Mouse (Mus musculus) right cerebral cortex, adult 2 months (tissue): ENCODE data around the gene Tmem132d.

Experiments
- DNase-seq, 2 experiments: peaks; one replicate each; pipeline ENCODE4 v3.0.0; 2021 to 2022; ENCODE audit warnings: low spot score in 2 of 2

Gene Tmem132d

DNA sequence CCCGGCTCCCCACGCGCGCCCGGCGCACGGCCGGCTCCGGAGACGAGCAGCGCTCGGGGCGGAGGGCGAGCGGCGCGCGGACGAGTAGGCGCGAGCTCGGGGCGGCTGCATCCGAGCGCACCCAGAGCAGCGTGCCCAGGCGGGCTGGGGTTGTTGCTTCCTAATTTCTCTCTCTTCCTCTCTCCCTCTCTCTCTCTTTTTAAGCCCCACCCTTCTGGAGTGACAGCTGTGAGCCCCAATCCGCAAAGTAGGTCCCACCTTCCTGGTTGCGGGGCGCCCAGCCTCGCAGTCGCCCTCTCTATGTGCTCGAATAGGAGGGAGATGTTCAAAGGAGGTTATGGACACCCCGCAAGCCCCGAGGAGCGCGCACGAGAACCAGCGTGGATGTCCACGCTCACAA, at the start of gene Tmem132d:
Gene Tmem132d, minus strand, starts transcription at position 162 of the 400 bp plus-strand sequence.
- DNase-seq = peak; percentile 80 to 82

DNA sequence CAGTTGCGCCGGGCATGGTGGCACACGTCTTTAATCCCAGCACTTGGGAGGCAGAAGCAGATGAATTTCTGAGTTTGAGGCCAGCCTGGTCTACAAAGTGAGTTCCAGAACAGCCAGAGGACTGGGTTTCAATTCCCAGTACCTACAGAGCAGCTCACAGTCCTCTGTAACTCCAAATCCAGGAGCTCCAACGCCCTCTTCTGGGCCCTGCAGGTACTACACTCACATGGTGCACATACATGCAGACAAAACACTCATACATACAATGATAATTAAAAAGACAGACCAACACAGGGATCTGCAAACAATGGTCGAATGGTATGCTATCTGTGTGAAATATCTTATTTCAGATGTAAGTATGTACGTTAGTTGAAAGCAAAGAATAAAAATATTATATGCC, 47.9 kb upstream of the Tmem132d start:
- no peak for DNase-seq

DNA sequence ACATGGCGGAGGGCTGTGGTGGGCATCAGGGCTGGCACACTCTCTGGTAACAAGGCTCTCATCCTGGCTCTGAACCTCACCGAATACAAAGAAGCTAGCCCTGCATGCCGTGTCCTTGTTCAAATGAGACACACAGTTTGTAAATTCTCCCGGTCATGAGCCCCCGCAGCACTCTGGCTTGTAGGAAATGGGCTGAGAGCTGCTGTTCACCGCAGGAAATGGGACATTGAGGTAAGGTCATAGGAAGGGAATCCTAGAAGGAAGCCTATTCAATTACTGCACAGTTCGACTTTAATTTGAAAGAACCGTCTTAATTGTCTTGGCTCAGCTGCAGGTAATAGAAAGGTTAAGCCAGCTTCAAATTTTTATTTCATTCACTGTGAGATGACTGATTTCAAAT, 42.5 kb upstream of the Tmem132d start:
- DNase-seq = no peak

DNA sequence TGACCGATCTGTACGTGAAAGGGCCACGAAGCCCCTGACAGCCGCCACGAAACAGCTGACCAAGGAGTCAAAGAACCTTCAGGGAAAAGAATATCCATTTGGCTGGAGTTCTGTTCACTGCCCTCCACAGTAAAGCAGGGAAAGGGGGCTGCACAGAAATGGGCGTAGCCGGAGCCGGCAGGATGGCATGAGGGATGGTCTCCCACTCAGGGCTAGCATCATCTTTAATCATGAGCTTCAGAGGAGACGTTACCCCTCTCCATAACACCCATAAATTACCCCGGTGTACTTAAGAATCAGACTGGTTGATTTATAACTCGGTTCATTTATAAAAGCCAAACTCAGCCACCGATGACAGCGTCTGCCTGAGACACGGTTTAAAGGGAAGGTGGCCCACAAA, 36.9 kb upstream of the Tmem132d start:
- no peak for DNase-seq

DNA sequence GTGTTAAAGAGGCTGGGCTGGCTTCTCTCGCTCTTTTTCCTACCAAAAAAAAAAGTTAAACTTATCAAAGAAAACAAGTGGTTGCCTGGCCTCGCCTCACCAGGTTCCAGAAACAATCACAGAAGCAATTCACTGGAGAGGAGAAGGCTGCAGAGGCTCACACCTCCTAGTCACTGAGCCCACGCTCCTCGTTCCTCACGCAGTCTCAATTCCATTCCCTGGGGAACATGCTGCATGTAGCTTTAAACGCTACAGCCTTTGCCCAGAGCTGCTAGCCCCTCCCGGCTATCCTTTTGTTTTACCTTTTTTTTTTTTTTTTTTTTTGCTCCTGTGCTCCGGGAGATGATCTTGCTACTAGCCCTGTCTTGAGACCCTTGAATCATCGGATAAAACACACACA, 31.6 kb upstream of the Tmem132d start:
- no peak for DNase-seq

DNA sequence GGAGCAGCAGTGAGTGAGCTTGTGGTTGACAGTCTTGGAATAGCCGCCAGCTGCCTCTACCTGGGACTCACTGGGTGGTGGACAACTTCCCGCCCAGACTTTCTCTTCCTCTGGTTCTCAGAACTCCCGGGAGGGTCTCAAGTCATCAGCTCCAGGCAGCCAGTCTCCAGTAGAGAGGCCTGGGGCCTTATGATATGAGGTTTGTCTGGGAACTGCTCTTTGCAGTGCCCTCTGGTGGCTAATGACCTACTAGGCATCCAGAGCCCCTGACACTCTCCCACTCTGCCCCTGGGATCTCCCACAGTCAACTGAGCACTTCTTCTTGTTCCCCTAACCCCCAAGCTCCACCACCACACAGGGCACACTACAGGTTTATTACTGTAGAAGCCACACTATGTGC, 27.7 kb upstream of the Tmem132d start:
- DNase-seq = no peak

DNA sequence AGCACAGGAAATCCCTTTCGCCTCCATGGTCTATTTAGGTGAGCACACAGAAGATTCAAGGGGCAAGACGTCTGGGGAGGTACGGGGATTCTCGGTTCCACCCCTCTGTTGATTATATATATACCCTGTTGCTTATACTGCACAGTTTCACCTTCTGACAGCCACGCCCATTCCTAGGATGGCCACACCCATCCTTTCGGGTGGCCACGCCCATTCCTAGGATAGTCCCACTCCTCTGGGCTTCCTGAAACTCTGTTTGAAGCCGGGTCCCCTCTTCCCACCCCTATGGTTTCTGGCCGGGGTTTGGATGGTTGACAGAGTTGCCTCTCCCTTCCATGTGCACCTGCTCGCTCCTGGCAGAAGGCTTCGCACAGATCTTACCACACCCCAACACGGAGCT, 22.9 kb upstream of the Tmem132d start:
- DNase-seq = no peak

DNA sequence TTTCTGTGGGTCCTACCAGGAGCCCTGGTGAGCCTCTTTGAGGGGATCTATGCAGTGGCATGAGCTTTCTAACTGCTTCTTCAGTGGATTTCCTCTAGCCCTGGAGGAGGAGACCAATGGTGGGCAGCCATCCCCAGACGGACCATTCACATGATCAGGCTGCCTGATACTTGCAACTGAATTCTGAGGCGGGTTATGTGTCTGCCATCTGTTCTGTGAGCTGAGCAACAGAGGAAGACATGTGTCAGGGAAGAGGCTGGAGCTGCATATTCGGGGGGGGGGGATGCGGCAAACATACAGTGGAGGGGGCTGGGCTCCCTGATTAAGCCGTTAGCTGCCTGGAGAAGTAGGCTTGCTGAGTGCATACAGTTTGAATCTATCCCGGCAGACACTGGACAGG, 19.3 kb upstream of the Tmem132d start:
- no peak for DNase-seq

DNA sequence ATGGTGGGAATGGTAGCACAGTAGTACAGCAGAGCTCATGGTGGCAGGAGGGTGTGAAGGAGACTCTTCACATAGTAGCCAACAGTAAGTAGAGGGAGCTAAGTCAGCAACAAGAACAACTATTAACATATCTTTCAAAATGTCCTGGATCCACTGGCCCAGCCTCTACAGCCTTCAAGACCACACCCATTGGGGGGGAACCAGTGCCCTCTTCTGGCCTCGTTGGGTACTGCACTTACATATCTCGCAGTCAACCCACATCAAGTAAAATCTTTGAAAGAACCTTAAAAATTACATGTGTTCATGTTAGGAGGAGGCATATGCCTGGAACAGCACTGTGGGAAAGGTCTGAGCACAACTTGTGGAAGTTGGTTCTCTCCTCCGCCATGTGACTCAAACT, 17.9 kb upstream of the Tmem132d start:
- DNase-seq = no peak

DNA sequence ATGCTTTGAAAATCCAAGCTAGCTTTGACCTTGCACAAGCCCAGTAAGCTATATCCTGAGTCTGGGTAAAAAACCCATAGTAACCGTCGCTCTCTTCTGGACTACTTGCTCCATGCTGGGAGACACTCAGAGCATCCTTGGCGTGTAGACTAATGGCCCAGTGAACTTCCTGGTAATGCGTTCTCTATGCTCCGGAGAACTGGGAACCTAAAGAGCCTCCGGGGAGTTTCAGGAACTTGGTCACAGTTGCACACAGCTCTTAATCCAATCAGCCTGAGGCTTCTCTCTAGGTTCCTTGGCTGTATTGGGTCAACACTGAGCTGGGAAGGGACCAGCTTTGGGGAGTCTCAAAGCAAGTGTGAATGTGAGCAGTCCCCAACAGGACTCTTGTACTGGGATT, 12.0 kb upstream of the Tmem132d start:
- no peak for DNase-seq

DNA sequence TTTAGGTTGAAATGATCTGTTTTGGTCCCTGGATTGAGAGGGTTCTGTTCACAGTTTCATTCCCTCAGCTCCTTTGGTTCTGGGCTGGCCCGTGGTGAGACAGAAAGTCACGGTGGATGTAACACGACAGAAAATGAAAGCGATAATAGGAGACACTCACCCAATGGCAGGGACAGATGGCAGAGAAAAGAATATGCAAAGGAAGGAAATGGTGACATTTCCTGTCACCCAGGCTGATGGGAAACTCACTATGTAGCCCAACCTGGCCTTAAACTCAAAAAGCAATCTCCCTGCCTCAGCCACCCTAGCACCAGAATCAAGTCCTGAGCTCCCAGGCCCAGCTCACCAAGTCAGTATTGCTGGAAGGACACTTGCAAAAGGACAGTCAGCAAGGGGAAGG, 11.0 kb upstream of the Tmem132d start:
- DNase-seq = no peak

DNA sequence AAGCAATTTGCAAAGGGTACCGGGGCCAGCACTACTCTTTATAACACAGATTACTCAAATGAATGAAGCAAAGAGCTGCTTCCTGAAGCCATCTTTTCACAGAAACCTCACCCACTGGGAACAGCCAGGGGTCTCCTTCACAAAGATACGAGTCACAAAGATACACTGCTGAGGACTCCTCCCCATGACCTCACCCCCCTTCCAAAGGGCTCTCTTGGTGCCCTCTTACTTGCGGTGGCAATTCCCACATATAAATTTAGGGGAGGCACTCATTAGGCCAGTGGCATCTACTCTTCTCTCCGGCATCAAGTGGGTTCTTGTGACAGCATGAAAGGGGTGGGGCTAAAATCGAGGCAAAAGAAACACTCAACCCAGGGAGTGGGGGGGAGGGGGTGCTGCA, 8.2 kb upstream of the Tmem132d start:
- DNase-seq = no peak

DNA sequence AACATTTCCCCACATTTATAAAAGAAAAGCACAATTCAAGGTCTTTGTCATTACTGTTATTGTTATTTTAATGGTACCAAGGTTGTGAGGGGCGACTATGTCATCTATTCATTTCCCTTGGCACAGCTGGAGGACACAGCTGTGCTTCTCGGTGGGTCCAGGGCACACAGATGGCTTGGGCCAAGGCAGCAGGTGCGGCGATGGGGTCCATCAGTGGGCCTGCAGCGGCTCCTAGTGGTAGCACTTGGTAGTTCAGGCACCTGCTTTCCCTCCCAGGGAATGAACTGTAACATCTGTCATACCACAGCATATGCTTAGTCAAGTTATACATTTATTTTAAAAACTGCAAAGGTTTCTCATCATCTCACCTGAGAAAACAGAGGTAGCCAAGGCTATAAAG, 7.0 kb upstream of the Tmem132d start:
- peak; percentile 76 to 80 for DNase-seq

DNA sequence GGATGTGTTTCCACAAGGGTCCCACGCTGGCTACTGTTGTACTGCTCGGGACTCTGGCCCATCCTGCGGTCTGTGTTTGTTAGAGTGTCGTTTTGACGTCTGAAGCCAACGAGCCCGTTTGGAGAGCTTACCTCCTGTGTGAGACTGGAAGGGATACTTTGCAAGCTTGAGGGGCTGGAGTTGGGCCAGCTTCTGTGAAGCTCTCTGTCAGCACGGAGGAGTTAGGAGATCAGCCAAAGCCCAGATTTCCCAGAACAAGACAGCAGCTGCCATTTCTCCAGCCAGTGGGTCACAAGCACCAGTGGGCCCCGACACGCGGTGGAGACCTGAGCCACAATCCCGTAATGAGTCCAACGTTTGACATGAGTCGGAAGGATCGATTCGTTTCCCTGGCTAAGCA, 5.2 kb upstream of the Tmem132d start:
- no peak for DNase-seq

DNA sequence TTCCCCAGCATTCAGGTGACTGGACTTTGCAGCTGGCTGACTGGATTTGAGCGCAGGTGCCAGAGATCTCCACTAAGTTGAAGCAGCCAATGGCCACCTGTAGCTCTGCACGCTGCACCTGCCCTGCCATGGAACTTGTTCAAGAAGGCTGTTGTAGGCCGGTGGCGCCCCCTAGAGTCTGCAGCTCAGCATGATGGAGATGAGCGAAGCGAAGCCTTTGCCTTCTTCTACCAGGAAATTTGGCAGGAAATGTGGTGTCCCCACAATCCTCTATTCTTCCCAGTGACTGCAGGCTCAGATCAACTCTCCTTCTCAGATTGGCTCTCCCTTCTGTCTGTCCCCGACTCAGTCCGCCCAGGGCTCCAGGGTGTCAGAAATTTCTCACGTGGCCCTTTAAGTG, 4.0 kb upstream of the Tmem132d start:
- peak; percentile 85 to 86 for DNase-seq

DNA sequence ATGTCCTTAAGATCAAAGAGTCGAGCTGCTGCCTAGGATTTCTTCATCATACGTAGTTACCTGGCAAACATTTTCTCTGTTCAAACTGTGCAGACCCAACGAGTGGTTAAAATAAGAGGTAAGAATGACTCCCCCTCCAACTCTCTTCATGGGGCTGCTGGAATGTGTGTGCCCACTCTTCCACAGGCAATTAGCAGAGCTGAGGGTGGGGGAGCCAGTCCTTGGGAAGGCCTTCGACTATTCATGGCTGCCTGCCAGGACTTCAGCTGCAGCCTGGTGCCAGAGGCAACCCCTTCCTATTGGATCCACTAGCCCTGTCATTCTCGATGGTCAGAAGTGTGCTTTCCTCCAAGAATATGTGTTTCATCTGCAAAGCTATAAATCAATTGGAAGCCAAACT, 2.8 kb upstream of the Tmem132d start:
- DNase-seq = no peak

DNA sequence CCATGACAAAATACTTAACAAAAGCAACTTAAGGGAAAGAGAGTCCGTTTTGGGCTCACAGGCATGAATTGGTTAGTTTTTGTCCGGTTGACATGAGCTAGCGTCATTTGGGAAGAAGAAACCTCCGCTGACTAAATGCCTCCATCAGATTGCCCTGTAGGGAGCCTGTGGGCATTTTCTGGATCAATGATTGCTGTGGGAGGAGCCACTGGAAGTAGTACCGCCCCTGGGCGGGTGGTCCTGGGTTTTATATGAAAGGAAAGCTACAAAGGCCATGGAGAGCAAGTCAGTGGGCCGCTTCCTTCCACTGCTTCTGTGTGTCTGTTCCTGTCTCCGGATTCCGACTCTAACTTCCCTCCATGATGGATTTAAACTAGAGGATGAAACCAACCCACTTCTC, 909 bp upstream of the Tmem132d start:
- DNase-seq = no peak

DNA sequence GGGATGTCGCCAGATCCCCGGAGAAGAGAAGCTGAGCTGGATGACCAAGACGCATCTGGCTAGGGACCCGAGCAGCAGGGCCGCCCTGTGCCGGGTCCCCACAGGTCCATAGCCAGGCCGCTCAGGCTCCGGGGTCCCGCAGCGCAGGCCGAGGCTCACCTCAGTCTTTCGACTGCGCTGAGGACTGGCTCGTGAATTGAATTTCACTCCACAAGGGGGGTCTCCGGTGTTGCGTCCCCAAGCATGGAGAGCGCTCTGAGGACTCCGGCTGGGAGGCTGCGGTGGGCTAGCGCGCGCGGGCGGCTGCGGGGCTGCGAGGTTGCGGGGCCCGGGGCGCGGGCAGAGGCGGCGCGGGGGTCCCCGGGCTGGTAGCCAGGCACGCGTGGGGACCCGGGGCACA, 455 bp downstream of the Tmem132d start:
- peak in 1 of 2 experiments; percentile 23 for DNase-seq

DNA sequence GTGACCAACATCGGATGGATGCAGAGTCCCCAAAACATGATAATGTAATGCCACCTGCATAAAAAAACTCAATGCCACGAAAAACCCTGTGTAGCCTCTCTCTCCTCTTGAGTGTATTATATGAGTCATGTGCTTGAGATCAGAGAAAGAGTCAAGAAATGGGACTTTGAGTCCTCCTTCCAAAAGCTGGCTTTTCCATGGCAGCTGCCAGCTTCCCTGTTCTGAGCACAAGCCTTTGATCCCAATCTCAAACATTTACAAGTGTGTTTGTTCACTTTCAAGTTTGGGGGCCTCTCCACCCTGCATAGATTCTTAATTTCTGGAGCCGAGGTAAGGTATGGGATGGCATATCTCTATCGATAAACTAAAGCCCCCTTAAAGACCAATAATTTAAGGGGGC, 8.2 kb downstream of the Tmem132d start:
- DNase-seq = no peak

DNA sequence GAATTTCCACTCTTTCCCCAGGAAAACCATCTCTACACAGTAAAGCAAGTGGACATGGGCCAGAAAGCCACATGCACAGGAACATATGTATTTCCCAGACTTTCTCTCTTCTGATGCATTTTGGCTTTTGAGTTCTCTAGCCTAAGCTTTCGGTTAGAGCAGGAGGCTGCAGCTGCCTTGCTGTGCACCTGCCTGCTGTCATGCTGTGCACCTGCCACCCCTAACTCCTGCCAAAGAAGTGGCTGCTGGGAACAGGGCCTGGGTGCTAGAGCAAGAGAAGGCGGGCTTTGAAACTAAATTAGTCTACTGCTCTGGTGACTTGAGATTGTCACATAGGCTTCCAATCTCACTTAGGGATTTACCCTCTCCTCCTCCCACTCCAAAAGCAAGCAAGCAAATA, 8.7 kb downstream of the Tmem132d start:
- DNase-seq = no peak

DNA sequence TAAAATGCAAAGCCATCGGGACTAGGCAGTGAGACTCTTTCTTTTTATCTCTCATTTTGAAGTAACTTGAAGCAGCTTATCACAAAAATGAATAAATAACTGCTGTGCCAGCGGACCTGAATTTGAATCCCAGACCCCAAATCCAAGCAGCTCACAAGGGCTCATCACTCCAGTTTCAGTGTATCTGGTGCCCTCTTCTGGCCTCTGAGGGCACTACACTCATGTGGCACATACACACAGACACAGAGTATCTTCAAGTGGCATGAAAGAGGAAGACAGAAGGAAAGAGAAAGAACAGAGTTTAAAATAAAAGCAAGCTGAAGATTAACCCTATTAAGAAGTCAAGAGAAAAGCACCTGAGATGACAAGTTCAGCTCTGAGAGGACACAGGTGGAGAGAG, 10.8 kb downstream of the Tmem132d start:
- no peak for DNase-seq

DNA sequence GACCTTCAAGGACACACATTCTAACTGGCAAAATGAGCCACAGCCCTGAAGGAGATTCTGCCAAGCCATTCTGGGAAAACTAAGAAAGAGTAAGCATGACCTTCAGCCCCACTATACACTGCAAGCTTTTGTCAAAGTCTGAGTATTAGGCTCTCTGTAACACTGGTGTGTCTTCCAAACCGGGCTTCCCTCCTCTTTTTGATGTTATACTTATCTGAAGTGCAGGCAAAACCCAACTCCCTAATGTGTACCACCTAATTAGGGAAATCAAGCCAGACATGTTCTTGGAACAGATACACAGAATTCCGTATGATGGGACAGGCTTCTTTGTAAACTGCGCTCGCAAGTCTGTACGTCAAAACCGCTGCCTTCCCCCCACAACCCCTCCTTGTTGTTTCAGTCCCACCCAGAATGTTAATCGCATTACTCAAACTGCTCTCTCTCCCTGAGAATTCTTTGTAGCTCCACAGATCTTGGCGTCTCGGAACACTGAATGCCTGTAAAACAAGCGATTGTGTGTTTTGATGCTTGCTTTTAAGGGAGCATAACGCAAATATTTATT, 14.6 kb downstream of the Tmem132d start:
- no peak for DNase-seq

DNA sequence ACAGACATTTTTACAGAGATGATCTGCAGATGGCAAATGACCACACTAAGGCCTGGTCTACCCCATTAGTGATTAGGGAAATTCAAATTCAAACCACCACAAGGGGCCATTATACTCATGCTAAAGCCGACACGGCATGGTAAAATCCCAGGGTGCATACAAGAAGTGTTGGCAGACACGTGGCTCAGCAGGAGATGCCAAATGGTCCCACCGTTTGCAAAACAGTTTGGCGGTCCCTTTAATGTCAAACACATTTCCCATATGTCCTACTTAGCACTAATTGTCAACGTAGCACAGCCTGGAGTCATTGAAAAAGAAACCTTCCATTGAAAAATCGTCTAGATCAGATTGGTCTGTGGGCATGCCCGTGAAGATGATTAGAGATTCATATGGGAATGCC, 18.8 kb downstream of the Tmem132d start:
- DNase-seq = no peak

DNA sequence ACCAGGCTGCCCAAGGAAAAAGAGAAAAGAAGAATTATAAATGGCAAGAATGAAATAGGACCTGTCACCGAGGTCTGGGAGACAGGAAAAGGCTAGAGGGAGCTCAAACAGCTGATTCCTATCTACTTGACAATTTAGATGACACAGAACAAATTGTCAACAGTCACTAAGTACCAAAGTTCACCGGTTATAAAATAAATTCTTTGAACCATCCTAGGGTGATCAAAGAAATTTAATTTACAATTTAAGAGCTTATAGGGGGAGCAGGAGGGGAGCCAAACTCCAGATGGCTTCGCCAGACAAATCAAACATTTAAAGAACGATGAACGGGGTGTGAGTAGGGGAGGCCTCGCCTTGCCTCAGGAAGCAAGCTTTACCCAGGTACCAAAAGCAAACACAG, 20.6 kb downstream of the Tmem132d start:
- DNase-seq = no peak

DNA sequence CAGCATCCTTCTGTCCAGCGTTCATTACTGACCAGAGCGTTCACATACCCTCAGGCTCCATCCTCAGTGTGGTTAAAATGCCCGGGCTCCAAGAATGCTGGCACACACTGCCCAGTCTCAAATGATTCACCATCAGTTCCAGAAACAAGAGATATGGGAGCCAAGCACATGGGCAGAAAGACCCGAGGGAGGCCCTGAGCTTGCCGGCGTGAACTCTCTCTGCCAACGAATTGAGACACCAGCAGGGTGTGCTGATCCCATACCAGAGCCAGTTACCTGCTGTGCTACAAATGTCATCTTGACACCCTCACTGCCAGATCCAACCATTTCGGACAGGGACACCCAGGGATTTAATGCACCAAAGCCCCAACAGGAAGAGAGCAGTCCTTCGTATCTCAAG, 25.3 kb downstream of the Tmem132d start:
- no peak for DNase-seq
